Mouse (Mus musculus) liver, embryonic 13.5 days (tissue): ENCODE data around the gene Ube3b. TPM values are rescaled to one million over a fixed set of nuclear protein-coding genes. Genes with fewer than 3 reads are reported as not detected.

Experiments
- ATAC-seq: fragments of 200-750 bp; cut with Nextera tagmentation; 2 replicates; pipeline ENCODE4 v1.8.0; 2017; ENCODE audit warnings: low read depth, mild to moderate bottlenecking, moderate number of reproducible peaks, moderate library complexity
- DNase-seq: peaks from one replicate; pipeline ENCODE4 v3.0.0; 2022
- H3K27ac ChIP-seq: fragments of 300-500 bp; sonication (generic); 2 replicates; pipeline ENCODE4 v1.5.1; 2015; ENCODE audit warnings: moderate library complexity, mild to moderate bottlenecking, inconsistent platforms
- H3K27me3 ChIP-seq: fragments of 300-500 bp; sonication (generic); 2 replicates; pipeline ENCODE4 v1.6.1; 2015; ENCODE audit warnings: mild to moderate bottlenecking, inconsistent platforms
- H3K36me3 ChIP-seq: fragments of 300-500 bp; sonication (generic); 2 replicates; pipeline ENCODE4 v1.6.1; 2015; ENCODE audit warnings: mild to moderate bottlenecking, inconsistent platforms
- H3K4me1 ChIP-seq: fragments of 300-500 bp; sonication (generic); replicated peaks from 2 replicates; pipeline ENCODE4 v1.6.1; 2015; ENCODE audit warnings: inconsistent platforms
- H3K4me2 ChIP-seq: fragments of 300-500 bp; sonication (generic); 2 replicates; pipeline ENCODE4 v1.6.1; 2015; ENCODE audit warnings: inconsistent platforms, mild to moderate bottlenecking, moderate library complexity
- H3K4me3 ChIP-seq: fragments of 300-500 bp; sonication (generic); replicated peaks from 2 replicates; pipeline ENCODE4 v1.5.1; 2015; ENCODE audit warnings: mild to moderate bottlenecking, inconsistent platforms
- H3K9ac ChIP-seq: fragments of 300-500 bp; sonication (generic); 2 replicates; pipeline ENCODE4 v1.6.1; 2015; ENCODE audit warnings: mild to moderate bottlenecking, inconsistent platforms
- H3K9me3 ChIP-seq: fragments of 300-500 bp; sonication (generic); replicated peaks from 2 replicates; pipeline ENCODE4 v1.6.1; 2016; ENCODE audit warnings: inconsistent platforms
- WGBS: fragments of 180-500 bp; shearing (Covaris S2); methylation state at CpG from one replicate; pipeline ENCODE4 v1.1.7; 2015; ENCODE audit not compliant: insufficient replicate concordance; 5-methylcytosine and 5-hydroxymethylcytosine counted together
- polyA plus RNA-seq: library from polyadenylated mRNA; unstranded; fragments of >200 nt; fragmentation: Nextera tagmentation; extraction: Ambion mirVana; gene quantifications from 2 replicates; pipeline ENCODE4 v1.2.1, GENCODE M21; 2015

Ube3b gene
- polyA plus RNA-seq, 1 experiment from 2014 or later, result 14.5 TPM

DNA sequence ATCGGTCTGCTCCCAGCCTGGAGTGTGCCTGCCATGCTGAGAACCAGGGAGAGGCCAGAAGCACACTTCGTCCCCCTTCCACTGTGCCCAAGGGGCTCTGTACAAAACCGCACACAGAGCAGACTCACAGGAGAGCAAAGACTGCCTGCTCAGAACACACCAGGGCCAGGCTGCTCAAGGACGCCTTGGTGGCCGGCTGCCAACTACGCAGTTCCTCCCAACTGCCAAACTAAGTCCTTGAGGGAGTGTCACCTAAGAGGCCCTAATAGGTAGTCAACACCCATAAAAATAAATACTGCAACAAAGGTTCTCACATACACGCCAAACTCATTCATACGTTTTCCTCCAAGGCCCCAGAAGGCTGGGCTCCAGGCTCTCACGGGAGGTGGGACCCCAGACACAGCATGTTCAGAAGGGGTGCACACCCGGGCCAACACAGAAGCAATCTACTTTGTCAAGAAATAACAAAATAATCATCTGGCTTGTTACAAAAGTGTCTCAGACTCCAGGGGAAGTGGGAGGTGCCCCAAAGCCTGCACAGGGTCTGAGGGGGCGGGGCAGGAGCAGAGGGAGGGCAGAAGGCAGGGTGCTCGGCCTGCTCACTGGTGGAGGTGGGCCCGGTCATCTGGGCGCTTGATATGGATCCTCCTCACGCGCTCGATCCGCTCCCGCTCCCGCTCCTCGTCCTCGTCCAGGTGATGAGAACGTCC is 15.2 kb upstream of the Ube3b start:
- Histone ChIP-seq H3K27ac (no peak overlapping the region), H3K4me1 (peaks cover 8% of the 10 kb centered on the region), H3K4me3 (no peak overlapping the region), H3K9ac (no peak overlapping the region), H3K4me2 (no peak overlapping the region), H3K27me3 (no peaks in the 10 kb centered on the region), H3K36me3 (peaks cover 81% of the 10 kb centered on the region), H3K9me3 (no peaks in the 10 kb centered on the region)
- ATAC-seq (no peak), DNase-seq (no peak)
- 80% methylated on average over 23 of the region's 23 CpGs for WGBS

GRCm38 (mm10) chr5:114368121-114368520 is 12.3 kb upstream of the Ube3b start:
- Histone ChIP-seq H3K9me3 (no peaks in the 10 kb centered on the region), H3K4me2 (no peak overlapping the region), H3K27ac (no peak overlapping the region), H3K27me3 (no peaks in the 10 kb centered on the region), H3K36me3 (peaks cover 82% of the 10 kb centered on the region), H3K9ac (no peak overlapping the region), H3K4me1 (peaks cover 38% of the 10 kb centered on the region), H3K4me3 (no peak overlapping the region)
- no peak for DNase-seq
- no peak for ATAC-seq
- WGBS, result 91% methylated on average over 14 of the region's 14 CpGs

DNA sequence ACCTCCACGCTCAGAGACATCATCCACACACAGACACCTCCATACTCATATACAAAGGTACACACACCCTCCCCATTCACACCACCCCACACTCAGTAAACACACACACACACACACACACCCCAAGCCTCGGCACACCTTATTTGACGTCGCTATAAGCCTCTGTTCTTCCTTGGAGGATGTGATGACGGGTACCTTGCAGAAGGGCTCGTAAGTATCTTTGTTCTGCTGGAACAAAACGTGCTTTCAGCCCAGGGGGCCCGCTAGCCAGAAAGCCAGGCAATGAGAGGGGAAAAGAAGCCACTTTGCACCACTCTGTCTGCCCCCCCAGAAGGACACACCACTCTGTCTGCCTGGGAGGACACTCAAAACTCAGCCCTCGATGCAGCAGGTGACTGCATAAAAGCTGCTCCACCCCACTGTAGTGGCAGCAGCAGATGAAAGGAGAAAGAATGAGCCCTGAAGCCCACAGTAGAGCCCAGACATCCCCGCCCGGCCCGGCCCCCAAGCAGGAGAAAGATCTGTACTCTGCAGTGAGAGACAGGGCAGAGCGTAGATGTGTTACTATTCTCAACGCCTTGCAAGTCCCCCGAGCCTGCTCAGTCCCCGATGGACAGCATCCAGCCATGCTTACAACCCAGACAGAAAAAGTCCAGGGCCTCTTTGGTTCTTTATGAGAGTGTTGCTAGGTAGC is 11.5 kb upstream of the Ube3b start:
- H3K27me3 ChIP-seq, result no peaks in the 10 kb centered on the region
- ATAC-seq (no peak), DNase-seq (no peak)
- peaks cover 46% of the 10 kb centered on the region for H3K4me1 ChIP-seq
- no peak overlapping the region for H3K4me2 ChIP-seq
- no peak overlapping the region for H3K4me3 ChIP-seq
- WGBS, result 82% methylated on average over 16 of the region's 16 CpGs
- H3K36me3 ChIP-seq, result peaks cover 82% of the 10 kb centered on the region
- no peak overlapping the region for H3K9ac ChIP-seq
- no peaks in the 10 kb centered on the region for H3K9me3 ChIP-seq
- no peak overlapping the region for H3K27ac ChIP-seq

GRCm38 (mm10) chr5:114369921-114370320 is 10.5 kb upstream of the Ube3b start:
- Histone ChIP-seq H3K9me3 (no peaks in the 10 kb centered on the region), H3K4me1 (peaks cover 56% of the 10 kb centered on the region), H3K27ac (peak overlapping the region; percentile 80; the same call in 1 of the 2 replicates), H3K4me2 (no peak overlapping the region), H3K4me3 (no peak overlapping the region), H3K27me3 (no peaks in the 10 kb centered on the region), H3K36me3 (peaks cover 81% of the 10 kb centered on the region), H3K9ac (0 out of 2 replicates have a peak overlapping the region, but pooled peaks have one; percentile 6)
- no peak for DNase-seq
- 81% methylated on average over 9 of the region's 9 CpGs for WGBS
- ATAC-seq, result no peak

- DNase-seq (no peak), ATAC-seq (no peak)
- H3K4me2 ChIP-seq, result peak overlapping the region; percentile 49
- H3K36me3 ChIP-seq, result peaks cover 76% of the 10 kb centered on the region
- no peak overlapping the region for H3K4me3 ChIP-seq
- H3K4me1 ChIP-seq, result peaks cover 60% of the 10 kb centered on the region
- H3K9me3 ChIP-seq, result no peaks in the 10 kb centered on the region
- H3K27ac ChIP-seq, result peak overlapping the region; percentile 80
- H3K9ac ChIP-seq, result peak overlapping the region; percentile 53; the same call in 1 of the 2 replicates
- WGBS, result 59% methylated on average over 9 of the region's 9 CpGs
- no peaks in the 10 kb centered on the region for H3K27me3 ChIP-seq
These were observed 10.0 kb upstream of the Ube3b start for GRCm38 (mm10) chr5:114370371-114370776.

DNA sequence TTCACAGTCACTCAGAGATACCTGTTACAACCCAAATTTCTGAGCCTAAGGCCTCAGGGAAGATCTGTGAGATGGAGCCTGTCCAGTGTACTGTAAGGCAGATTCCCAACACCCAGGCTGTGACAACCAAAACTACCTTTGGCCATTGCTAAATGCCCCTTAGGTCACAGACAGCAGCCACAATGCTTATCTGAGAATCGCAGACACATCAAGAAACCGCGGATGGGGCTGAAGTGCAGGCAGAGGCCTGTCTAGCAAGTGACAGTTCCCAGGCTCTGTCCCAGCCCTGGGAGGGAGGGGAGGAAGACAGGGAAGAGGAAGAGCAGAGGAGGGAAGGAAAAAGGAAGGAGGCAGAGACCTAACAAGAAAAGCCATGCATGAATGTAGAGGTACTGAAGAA is 9.1 kb upstream of the Ube3b start:
- Histone ChIP-seq H3K27ac (peak overlapping the region; percentile 80), H3K27me3 (no peaks in the 10 kb centered on the region), H3K9me3 (no peaks in the 10 kb centered on the region), H3K4me2 (peak overlapping the region; percentile 49), H3K4me3 (peak overlapping the region; percentile 4; the same call in 1 of the 2 replicates), H3K4me1 (peaks cover 70% of the 10 kb centered on the region), H3K9ac (peak overlapping the region; percentile 53), H3K36me3 (peaks cover 66% of the 10 kb centered on the region)
- ATAC-seq, result peak; percentile 73
- WGBS, result 9% methylated on average over 3 of the region's 3 CpGs
- DNase-seq, result peak; percentile 45

DNA sequence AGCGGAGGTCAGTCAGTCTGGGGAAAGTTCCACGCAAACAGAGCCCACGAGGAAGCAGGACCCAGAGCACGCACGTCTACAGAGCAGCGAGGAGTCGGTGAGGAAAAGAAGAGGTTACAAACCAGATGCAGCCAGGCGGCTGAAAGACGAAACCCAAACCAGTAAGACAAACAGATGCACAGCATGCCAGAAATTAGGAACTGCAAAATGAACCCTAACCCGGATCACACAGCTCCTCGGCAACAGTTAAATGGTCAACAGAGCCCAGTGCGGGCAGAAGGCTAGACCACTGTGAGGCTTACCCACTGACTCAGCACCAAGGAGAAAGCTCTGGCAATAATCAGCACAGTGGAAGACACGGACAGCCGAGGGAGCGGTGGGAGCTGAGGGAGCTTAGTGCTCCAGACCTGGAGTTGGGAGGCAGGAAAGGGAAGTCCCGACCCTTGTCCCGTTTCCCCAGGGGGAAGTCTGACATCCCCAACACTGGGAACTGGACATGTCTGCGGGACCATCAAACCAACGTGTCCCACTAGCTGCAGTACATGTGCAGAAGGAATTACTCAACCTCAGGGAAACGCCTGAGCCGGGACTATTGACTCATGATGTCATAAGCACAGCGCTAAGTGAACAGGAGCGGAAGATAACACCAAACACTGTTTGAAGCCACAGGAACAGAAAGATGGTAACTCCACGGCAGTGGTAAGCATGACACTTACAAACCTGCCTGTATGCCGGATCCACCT is 8.5 kb upstream of the Ube3b start:
- Histone ChIP-seq H3K27ac (peak overlapping the region; percentile 80), H3K9me3 (no peaks in the 10 kb centered on the region), H3K4me2 (peak overlapping the region; percentile 49), H3K9ac (peak overlapping the region; percentile 53), H3K27me3 (no peaks in the 10 kb centered on the region), H3K4me3 (peak overlapping the region; percentile 4; the same call in 1 of the 2 replicates), H3K4me1 (peaks cover 75% of the 10 kb centered on the region), H3K36me3 (peaks cover 61% of the 10 kb centered on the region)
- DNase-seq, result no peak
- WGBS, result 18% methylated on average over 25 of the region's 25 CpGs
- ATAC-seq, result peak; percentile 6; the same call in 1 of the 2 replicates

DNA sequence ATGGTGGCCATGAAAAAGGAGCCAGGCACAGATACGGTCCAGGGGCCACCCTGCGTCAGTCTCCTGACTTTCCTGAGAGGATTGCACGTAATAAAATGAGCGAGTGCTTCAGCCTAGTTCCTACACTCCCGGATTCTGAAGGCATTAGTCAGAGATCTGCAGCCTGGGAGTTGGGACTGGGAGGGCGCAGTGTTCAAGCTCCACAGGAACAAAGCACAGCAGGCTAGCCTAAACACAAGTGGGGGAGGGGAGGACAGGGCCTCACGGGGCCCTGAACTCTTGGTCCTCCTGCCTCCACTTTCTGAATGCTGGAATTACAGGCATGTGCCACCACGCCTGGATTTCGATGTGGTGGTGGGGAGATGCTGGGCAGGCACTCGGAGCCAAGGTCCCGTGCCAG is 7.8 kb upstream of the Ube3b start:
- WGBS, result 57% methylated on average over 11 of the region's 11 CpGs
- no peak for ATAC-seq
- Histone ChIP-seq H3K9me3 (no peaks in the 10 kb centered on the region), H3K4me3 (no peak overlapping the region), H3K27ac (peak overlapping the region; percentile 54), H3K4me1 (peaks cover 82% of the 10 kb centered on the region), H3K9ac (no peak overlapping the region), H3K36me3 (peaks cover 54% of the 10 kb centered on the region), H3K27me3 (no peaks in the 10 kb centered on the region), H3K4me2 (0 out of 2 replicates have a peak overlapping the region, but pooled peaks have one; percentile 49)
- no peak for DNase-seq

- H3K36me3 ChIP-seq, result peaks cover 48% of the 10 kb centered on the region
- 74% methylated on average over 11 of the region's 11 CpGs for WGBS
- ATAC-seq, result no peak
These were observed 7.2 kb upstream of the Ube3b start for GRCm38 (mm10) chr5:114373174-114373573.

GRCm38 (mm10) chr5:114373581-114373980 is 6.8 kb upstream of the Ube3b start:
- Histone ChIP-seq H3K36me3 (peaks cover 45% of the 10 kb centered on the region), H3K9ac (no peak overlapping the region), H3K27ac (no peak overlapping the region; the same call in 1 of the 2 replicates), H3K9me3 (no peaks in the 10 kb centered on the region), H3K4me2 (no peak overlapping the region), H3K4me3 (no peak overlapping the region), H3K4me1 (peaks cover 92% of the 10 kb centered on the region), H3K27me3 (no peaks in the 10 kb centered on the region)
- 85% methylated on average over 9 of the region's 9 CpGs for WGBS
- DNase-seq (no peak), ATAC-seq (no peak)

More at GRCm38 (mm10) chr5:114373174-114373573, 7.2 kb upstream of the Ube3b start:
- Histone ChIP-seq H3K4me3 (no peak overlapping the region), H3K27ac (no peak overlapping the region), H3K27me3 (no peaks in the 10 kb centered on the region), H3K4me2 (no peak overlapping the region), H3K9me3 (no peaks in the 10 kb centered on the region), H3K9ac (no peak overlapping the region), H3K4me1 (peaks cover 88% of the 10 kb centered on the region)
- no peak for DNase-seq
